Mouse (Mus musculus): ENCODE measurements around the gene Lpp.

GRCm38 (mm10) chr16:24655116-24655515 lies 261.8 kb downstream of the Lpp start:
- TF ChIP-seq RCOR1 (IDR thresholded peaks at IDR 0.05; ENCODE audit: low read depth, low read length) (no peak), MYC (IDR thresholded peaks at IDR 0.05; ENCODE audit: low read depth, low read length) (no peak), CTCF (IDR thresholded peaks at IDR 0.05 in 2 of 3, conservative IDR thresholded peaks at IDR 0.05 in 1 of 3; ENCODE audit: control insufficient read depth in 1 of 3, insufficient read depth in 1 of 3, low read depth in 2 of 3, low read length in 3 of 3, poor library complexity in 1 of 3, severe bottlenecking in 1 of 3) (no peak), ZNF384 (IDR thresholded peaks at IDR 0.05; ENCODE audit: low read depth, low read length) (no peak), ELF1 (IDR thresholded peaks at IDR 0.05; ENCODE audit: low read depth, low read length) (no peak), CHD1 (IDR thresholded peaks at IDR 0.05; ENCODE audit: low read depth, low read length) (no peak), TAL1 (IDR thresholded peaks at IDR 0.05; ENCODE audit: low read length) (no peak), JUND (IDR thresholded peaks at IDR 0.05; ENCODE audit: low read depth, low read length) (no peak), ZC3H11A (IDR thresholded peaks at IDR 0.05; ENCODE audit: low read depth, low read length) (no peak), EP300 (IDR thresholded peaks at IDR 0.05; ENCODE audit: low read depth in 1 of 2, low read length in 2 of 2) (no peak)
